Mouse (Mus musculus): Measurements from ENCODE around the gene Gpc6. TPM values are rescaled to one million over a fixed set of nuclear protein-coding genes. Genes with fewer than 3 reads are reported as not detected.

Gene Gpc6
- polyA plus RNA-seq, 1 experiment: not detected

DNA sequence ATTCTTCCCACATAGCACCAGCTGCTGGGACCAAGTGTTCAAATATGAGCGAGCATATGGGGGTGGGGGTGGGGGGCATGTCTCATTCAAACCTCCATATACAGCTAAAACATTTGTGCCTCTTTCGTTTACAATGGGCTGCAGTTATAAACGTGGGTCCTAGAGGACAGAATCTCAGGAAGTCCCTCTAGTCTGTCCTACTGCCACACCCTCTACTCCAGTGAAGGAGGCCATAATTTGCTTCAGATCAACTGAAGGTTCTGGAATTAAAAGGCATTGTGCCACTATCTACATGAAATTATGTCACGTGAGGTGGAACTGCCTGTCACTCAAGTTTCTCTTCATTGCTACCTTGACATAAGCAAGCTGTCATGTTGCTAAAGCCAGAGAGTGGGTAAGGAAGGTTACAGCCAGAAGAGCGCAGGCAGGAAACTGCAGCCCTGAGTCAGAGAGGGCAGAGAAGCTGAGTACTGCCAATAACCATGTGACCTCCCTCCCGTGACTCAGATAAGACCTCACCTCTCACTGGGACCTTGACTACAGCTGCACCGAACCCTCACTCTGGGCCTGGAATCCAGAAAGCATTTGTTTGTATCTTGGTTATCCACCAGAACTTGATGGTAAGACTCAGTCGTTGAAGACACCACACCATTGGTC lies 1067.6 kb downstream of the Gpc6 start:
- no peak for TF ChIP-seq CTCF (IDR thresholded peaks at IDR 0.05; ENCODE audit: insufficient read depth, low read depth, low read length)
- TF ChIP-seq POLR2A (IDR thresholded peaks at IDR 0.05; ENCODE audit: insufficient read depth, low read depth, low read length): no peak
- H3K4me1 ChIP-seq (ENCODE audit: control insufficient read depth, insufficient read depth, low read length): no peaks in the 10 kb centered on the region
- WGBS: 82% methylated on average over 8 of the region's 8 CpGs
- H3K27ac ChIP-seq (ENCODE audit: insufficient read depth, low read depth, low read length): no peak overlapping the region
- no peak overlapping the region for H3K4me3 ChIP-seq (ENCODE audit: insufficient read depth, low read depth, low read length)

DNA sequence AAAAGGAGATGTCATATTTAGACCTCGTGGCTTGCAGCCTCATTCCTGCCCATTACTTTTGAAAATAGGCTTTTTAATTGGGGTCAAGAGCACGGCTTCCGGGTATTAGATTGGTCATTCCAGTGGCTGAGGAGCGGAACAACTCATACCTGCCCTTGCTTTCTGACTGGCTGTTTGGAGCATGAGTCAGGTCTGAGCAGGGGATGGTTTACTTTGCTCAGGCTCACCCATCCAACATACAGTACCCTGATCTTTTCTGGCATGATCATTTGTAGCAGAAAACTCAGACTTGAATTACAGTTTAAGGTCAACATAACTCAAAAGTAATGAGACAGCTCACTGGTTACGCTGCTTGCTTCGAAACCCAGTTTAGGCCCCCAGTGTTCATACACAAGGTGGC lies 1068.7 kb downstream of the Gpc6 start:
- no peaks in the 10 kb centered on the region for H3K4me1 ChIP-seq (ENCODE audit: control insufficient read depth, insufficient read depth, low read length)
- TF ChIP-seq CTCF (IDR thresholded peaks at IDR 0.05; ENCODE audit: insufficient read depth, low read depth, low read length) (no peak), POLR2A (IDR thresholded peaks at IDR 0.05; ENCODE audit: insufficient read depth, low read depth, low read length) (no peak)
- H3K4me3 ChIP-seq (ENCODE audit: insufficient read depth, low read depth, low read length): no peak overlapping the region
- 94% methylated on average over 6 of the region's 6 CpGs for WGBS
- H3K27ac ChIP-seq (ENCODE audit: insufficient read depth, low read depth, low read length): no peak overlapping the region

DNA sequence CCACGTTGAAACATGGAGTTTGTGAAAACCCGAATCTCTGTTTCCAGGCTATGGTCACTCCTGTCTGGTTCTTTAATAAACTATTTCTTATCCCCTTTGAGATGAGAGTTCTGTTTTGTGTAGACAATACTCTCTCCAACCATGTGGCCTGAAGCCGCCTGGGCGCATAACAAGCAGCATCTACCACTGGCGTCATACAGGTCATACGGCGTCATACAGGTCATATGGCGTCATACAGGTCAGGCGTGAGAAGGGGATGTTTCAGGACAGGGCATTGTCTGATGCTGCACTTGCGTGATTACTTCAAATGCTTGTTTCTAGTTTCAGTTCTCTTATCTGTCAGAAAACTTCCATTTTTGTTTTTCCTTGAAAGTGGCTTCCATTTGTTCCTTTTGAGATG lies 1079.3 kb downstream of the Gpc6 start:
- no peak for TF ChIP-seq CTCF (IDR thresholded peaks at IDR 0.05; ENCODE audit: insufficient read depth, low read depth, low read length)
- no peak for TF ChIP-seq POLR2A (IDR thresholded peaks at IDR 0.05; ENCODE audit: insufficient read depth, low read depth, low read length)
- 95% methylated on average over 10 of the region's 10 CpGs for WGBS
- Histone ChIP-seq H3K27ac (ENCODE audit: insufficient read depth, low read depth, low read length) (no peak overlapping the region), H3K4me1 (ENCODE audit: control insufficient read depth, insufficient read depth, low read length) (peaks cover 7% of the 10 kb centered on the region), H3K4me3 (ENCODE audit: insufficient read depth, low read depth, low read length) (no peak overlapping the region)

DNA sequence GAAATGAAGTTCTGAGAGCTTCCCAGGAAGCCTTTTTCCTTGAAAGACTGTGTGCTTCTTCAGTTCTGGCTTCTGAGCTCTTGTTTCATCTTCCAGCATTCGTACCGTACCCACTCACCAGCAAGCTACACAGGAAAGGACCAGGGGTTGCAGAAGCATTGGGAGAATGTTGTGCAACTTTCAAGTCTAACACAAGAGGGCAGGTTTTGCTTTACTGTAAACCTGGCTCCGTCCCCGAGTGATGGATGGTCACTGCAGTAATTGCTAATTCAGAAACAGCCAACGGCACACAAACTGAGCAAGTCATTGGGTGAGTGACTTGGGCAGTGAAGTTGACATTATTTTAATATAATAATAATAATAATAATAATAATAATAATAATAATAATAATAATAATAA lies 1080.6 kb downstream of the Gpc6 start:
- Histone ChIP-seq H3K4me3 (ENCODE audit: insufficient read depth, low read depth, low read length) (no peak overlapping the region), H3K27ac (ENCODE audit: insufficient read depth, low read depth, low read length) (no peak overlapping the region), H3K4me1 (ENCODE audit: control insufficient read depth, insufficient read depth, low read length) (peaks cover 7% of the 10 kb centered on the region)
- TF ChIP-seq CTCF (IDR thresholded peaks at IDR 0.05; ENCODE audit: insufficient read depth, low read depth, low read length) (no peak), POLR2A (IDR thresholded peaks at IDR 0.05; ENCODE audit: insufficient read depth, low read depth, low read length) (no peak)
- 3% methylated on average over 5 of the region's 5 CpGs for WGBS

DNA sequence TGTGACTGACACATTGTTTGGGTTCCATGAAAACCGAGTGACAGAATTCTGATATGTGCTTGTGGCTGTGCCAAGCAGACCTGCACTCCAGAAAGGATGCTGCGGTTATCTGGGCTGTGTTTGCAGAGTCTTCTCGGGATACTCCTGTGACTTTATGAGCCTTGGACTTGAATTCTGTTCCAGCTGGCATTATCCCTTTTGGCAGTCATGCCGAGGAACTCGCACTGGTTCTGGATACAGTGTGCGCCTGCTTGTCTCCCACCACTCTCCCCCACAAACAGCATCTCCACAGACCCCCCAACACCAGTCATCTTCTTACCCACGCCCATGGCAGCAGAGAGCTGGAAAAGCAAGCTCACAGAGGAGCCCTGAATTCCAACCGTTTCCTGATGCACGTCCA lies 1084.4 kb downstream of the Gpc6 start:
- Histone ChIP-seq H3K27ac (ENCODE audit: insufficient read depth, low read depth, low read length) (no peak overlapping the region), H3K4me1 (ENCODE audit: control insufficient read depth, insufficient read depth, low read length) (no peaks in the 10 kb centered on the region), H3K4me3 (ENCODE audit: insufficient read depth, low read depth, low read length) (no peak overlapping the region)
- 75% methylated on average over 9 of the region's 9 CpGs for WGBS
- TF ChIP-seq POLR2A (IDR thresholded peaks at IDR 0.05; ENCODE audit: insufficient read depth, low read depth, low read length) (no peak), CTCF (IDR thresholded peaks at IDR 0.05; ENCODE audit: insufficient read depth, low read depth, low read length) (no peak)

DNA sequence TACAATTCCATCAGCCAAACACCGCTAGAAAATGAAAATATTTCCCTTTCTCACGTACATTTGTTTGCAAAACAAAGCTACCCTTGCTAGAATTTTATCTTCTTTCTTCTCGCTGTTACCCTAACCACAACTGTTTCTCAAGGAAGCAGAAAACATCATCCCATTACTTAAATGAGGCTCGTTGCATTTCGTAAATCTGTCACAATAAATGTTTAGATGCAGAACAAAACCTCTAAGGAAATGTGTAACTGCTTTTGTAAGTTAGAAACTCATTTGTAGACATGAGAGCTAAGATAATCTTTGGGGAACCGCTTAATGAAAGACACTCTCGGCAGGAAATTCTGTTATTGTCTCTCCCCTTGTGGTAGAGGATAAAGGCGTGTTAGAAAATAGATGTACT lies 1088.1 kb downstream of the Gpc6 start:
- 69% methylated on average over 8 of the region's 8 CpGs for WGBS
- no peaks in the 10 kb centered on the region for H3K4me1 ChIP-seq (ENCODE audit: control insufficient read depth, insufficient read depth, low read length)

DNA sequence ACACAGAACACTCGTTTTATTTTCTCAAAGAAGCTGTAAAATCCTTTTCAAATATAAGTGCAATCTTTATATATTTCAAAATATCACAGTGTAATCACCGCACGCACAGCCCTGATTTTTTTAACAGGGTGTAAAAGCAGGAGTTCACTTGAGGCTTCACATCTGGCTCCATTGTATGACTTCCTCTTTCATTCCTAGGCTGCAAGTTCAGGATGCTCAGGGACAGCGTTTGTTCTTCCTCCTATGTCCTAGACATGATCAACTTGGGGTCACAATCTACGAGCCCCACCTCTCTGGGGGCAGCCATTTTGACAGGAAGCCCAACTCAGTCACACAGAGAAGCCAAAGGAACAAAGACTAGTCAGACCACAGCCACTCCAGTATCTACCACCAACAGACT lies 1094.2 kb downstream of the Gpc6 start:
- H3K4me3 ChIP-seq (ENCODE audit: insufficient read depth, low read depth, low read length): no peak overlapping the region
- peaks cover 8% of the 10 kb centered on the region; the same call in 1 of the 2 replicates for H3K4me1 ChIP-seq (ENCODE audit: control insufficient read depth, insufficient read depth, low read length)
- WGBS: 75% methylated on average over 5 of the region's 5 CpGs
- H3K27ac ChIP-seq (ENCODE audit: insufficient read depth, low read depth, low read length): no peak overlapping the region
- TF ChIP-seq POLR2A (IDR thresholded peaks at IDR 0.05; ENCODE audit: insufficient read depth, low read depth, low read length): no peak
- TF ChIP-seq CTCF (IDR thresholded peaks at IDR 0.05; ENCODE audit: insufficient read depth, low read depth, low read length): no peak

More for the DNA sequence above, 1088.1 kb downstream of the Gpc6 start:
- TF ChIP-seq POLR2A (IDR thresholded peaks at IDR 0.05; ENCODE audit: insufficient read depth, low read depth, low read length) (no peak), CTCF (IDR thresholded peaks at IDR 0.05; ENCODE audit: insufficient read depth, low read depth, low read length) (no peak)
- Histone ChIP-seq H3K4me3 (ENCODE audit: insufficient read depth, low read depth, low read length) (no peak overlapping the region), H3K27ac (ENCODE audit: insufficient read depth, low read depth, low read length) (no peak overlapping the region)

DNA sequence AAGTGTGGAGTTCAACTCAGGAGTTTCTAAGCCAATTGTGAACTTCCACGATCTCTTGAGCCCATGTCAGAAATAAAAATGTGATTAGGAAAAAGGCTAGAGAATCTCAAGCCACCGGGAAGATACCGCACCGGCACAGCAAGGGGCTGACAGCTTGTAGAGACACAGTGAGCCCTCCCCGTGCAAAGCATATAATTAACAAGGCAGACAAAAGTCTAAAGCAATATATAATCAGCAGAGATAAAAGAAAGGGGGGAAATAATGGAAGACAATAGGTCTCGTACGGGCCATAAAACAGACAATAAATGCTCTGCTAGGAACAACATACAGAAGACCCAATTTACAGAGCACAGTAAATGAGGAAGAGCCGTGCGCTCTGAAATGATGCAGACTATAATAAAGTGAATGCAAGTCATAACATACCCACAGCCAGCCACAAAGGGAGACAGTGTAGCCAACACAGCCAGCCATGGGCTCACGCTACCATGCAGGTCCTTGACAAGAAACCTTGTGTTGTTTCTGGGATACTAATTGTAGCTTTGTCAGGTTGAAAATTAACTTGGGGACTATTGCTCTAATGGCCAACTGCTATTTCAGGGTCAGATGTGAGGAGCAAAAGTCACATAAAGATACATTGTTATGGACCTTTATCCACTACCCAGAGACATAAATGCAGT lies 1096.9 kb downstream of the Gpc6 start:
- 18% methylated on average over 10 of the region's 10 CpGs for WGBS
- Histone ChIP-seq H3K4me1 (ENCODE audit: control insufficient read depth, insufficient read depth, low read length) (peaks cover 8% of the 10 kb centered on the region; the same call in 1 of the 2 replicates), H3K4me3 (ENCODE audit: insufficient read depth, low read depth, low read length) (no peak overlapping the region), H3K27ac (ENCODE audit: insufficient read depth, low read depth, low read length) (no peak overlapping the region)
- TF ChIP-seq CTCF (IDR thresholded peaks at IDR 0.05; ENCODE audit: insufficient read depth, low read depth, low read length) (no peak), POLR2A (IDR thresholded peaks at IDR 0.05; ENCODE audit: insufficient read depth, low read depth, low read length) (no peak)

All from olfactory bulb, adult 2 months (tissue).